Mouse (Mus musculus) layer of hippocampus, adult 9-11 months (tissue): ENCODE results near the gene Neurl2.

Experiments
- DNase-seq: peaks from one replicate; pipeline ENCODE4 v3.0.0; 2022

Neurl2 gene

DNA sequence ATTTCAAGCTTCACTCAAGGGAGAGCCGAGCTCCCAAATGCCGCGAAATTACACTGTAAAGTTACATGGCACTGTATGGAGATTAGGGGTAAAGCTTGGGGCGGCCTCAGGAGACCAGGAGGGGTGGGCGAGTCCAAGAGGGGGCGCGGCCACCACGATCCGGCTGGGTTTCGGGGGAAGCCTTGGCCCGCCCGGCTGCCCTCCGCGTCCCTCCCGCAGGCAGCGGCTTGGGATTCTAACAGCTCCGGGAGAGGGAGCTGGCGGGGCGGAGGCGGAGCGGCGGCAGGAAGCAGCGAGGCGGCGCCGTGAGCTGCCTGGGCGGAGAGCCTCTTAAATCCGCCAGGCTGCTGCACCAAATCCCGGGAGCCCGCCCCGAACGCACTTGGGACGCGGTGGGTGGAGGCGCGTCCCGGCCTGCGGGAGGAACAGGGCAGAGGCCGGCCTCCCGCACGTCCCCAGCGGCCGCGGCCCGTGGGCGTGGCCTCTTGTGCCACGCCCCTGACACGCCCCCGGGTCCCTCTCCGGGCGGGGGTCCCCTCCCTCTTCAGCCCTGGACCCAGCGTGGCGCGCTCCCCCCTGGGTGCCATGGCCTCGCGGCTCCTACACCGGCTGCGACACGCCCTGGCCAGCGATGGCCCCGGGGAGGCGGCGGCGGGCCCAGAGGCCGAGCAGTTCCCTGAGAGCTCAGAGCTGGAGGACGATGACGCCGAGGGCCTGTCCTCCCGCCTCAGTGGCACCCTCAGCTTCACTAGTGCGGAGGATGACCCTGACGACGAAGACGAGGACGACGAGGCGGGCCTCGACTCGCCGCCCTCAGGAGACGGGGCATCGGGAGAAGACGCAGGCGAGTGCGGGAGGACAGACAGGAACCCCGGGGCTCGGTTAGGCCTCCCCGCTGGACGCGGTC is 47.5 kb downstream of the Neurl2 start, which contains the start of gene Snx21:
Gene Snx21 (plus strand): TSS at position 343 of the 907 bp plus-strand sequence.
- DNase-seq = peak; percentile 91

GRCm38 (mm10) chr2:164784869-164785420 is 48.3 kb downstream of the Neurl2 start:
- no peak for DNase-seq

- no peak for DNase-seq
These were observed 49.2 kb downstream of the Neurl2 start for GRCm38 (mm10) chr2:164783926-164784581.

- no peak for DNase-seq
These were observed 51.4 kb downstream of the Neurl2 start for GRCm38 (mm10) chr2:164781876-164782275.
